Mouse (Mus musculus): Measurements from ENCODE around the gene Hspb1.

GRCm38 (mm10) chr5:135933222-135933899 lies 45.6 kb downstream of the Hspb1 start:
- TF ChIP-seq EP300 (IDR thresholded peaks at IDR 0.05; ENCODE audit: insufficient read depth, low read depth, low read length) (no peak), CTCF (IDR thresholded peaks at IDR 0.05; ENCODE audit: low read depth, low read length) (no peak)

All from ES-Bruce4 (cell line).